ENCODE assay signal across 10 mouse cellular contexts in the genomic region with DNA sequence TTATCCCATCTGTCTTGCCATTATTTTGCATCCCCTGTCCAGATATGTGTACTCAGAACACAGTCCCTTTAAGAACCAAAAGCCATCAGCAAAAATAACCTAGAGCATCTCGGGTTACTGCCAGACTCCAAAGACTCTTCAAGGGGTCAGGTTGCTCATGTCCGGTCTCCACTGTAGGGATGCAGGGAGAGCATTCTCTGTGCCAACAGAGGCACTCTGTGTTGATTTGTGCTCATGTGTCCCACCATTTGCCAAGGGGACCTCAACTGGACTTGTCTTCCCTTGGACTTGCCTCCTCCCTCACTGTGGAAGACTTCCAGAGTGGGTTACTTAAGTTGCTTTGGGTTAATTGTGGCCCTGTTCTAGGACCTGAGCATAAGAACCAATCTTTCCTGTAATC. TPM values are rescaled to one million over a fixed set of nuclear protein-coding genes. Genes with fewer than 3 reads are reported as not detected.
A peak's percentile ranks its signal among the peaks of the same experiment; 100 is the strongest.
DNase-seq lines count a peak whose midpoint lies in the region.
"Had no signal": no experiment of that assay in that cellular context is flagged by ENCODE, and none has a peak within 500 bp of the region (broad histone marks: within the 10 kb centered on the region; RNA-seq: fewer than 3 reads in every experiment).

No protein-coding gene starts in this region.

- peak; percentile 38 for DNase-seq in cerebellum, adult 9-10 months
- no peak for DNase-seq in cerebellum, postnatal 25 days
- peak; percentile 40 to 57 for DNase-seq in gastrocnemius, adult 8-10 months (ENCODE audit: low spot score in 2 of 2)
- DNase-seq in gastrocnemius, postnatal 36 days: no peak
- peak; percentile 73 for DNase-seq in gastrocnemius, postnatal 25 days
- DNase-seq in frontal cortex, postnatal 10 days (ENCODE audit: low spot score in 2 of 2): no peak
- DNase-seq: adrenal gland, postnatal 14 days; heart, adult 18-20 months; heart, postnatal 14 days; kidney, adult 2 months had no signal

- intact Hi-C loops in gastrocnemius, postnatal 36 days (cut with DNase I): loop anchor here (10.0 kb wide), 1 partner anchor 185 kb away; no protein-coding TSS in a partner anchor

RNA-seq across cellular contexts. Expression of a gene that starts 43.8 kb away (rescaled TPM):
- total RNA-seq in gastrocnemius, adult 8-10 months (2022): 10 to 100 TPM; 41.4 to 60.4 (median 54.1) TPM
- 10 to 100 TPM; 43.4 to 46.6 TPM for total RNA-seq in gastrocnemius, postnatal 36 days (2021)
- 10 to 100 TPM; 32.0 to 41.5 TPM for total RNA-seq in gastrocnemius, postnatal 25 days (2021)

Comparison
In these comparisons a context has a peak if more than half of its experiments do, and no peak if none do; other contexts are left out.
1. DNase-seq: peak in cerebellum, adult 9-10 months (single experiment), gastrocnemius, adult 8-10 months (2 of 2) and gastrocnemius, postnatal 25 days (single experiment); none in cerebellum, postnatal 25 days (0 of 2), gastrocnemius, postnatal 36 days (0 of 2) and frontal cortex, postnatal 10 days (0 of 2).